Mouse (Mus musculus): ENCODE data around the gene Ncoa7. TPM values are rescaled to one million over a fixed set of nuclear protein-coding genes. Genes with fewer than 3 reads are reported as not detected.

Ncoa7 gene
- polyA plus RNA-seq, 1 experiment from 2014 or later: 22.7 TPM

DNA sequence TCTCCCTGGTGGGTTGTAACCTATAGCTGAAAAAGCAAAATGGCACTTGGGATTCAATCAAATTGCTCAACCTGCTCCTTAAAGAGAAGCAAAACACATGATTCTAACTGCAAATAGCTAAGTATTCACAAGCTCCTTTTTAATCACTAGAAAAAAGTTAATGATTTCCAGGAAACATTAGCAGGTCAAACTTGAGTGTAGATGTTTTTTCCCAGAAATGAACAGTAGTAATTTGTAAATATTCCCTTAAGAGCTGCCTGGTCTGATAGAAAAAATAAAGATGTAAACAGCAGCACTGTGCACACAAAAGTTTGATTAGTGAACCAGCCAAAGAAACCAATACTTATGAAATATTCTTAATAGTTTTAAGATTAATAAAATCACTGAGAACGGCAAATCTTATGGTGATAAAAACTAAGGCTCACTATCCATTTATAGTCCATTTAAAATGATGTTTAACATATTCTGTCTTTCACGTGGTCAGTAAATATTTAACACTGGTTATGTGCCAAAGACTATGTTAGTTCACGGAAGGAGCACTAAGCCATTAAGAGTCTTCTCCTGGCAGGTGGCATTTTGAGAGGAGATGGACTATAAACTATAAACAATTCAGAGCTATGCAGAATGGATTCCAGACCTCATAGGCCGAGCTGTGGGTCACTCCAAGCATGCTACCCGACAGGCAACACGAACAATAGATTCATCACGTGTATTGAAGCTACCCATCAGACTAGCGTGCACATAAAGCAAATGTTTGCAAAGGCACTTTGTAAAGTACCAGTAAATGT is 43.6 kb downstream of the Ncoa7 start:
- no peak overlapping the region for H3K9ac ChIP-seq (replicated peaks)
- no peak for ATAC-seq (ENCODE audit: low FRiP score)
- H3K27me3 ChIP-seq (replicated peaks): no peaks in the 10 kb centered on the region
- no peak overlapping the region for H3K4me2 ChIP-seq
- H3K4me1 ChIP-seq: 0 out of 2 replicates have a peak, but pooled peaks cover 3% of the 10 kb centered on the region
- 67% methylated on average over 8 of the region's 8 CpGs for WGBS
- no peaks in the 10 kb centered on the region for H3K36me3 ChIP-seq
- H3K4me3 ChIP-seq (replicated peaks): no peak overlapping the region
- no peak overlapping the region for H3K27ac ChIP-seq (replicated peaks)
- no peaks in the 10 kb centered on the region for H3K9me3 ChIP-seq (replicated peaks)

DNA sequence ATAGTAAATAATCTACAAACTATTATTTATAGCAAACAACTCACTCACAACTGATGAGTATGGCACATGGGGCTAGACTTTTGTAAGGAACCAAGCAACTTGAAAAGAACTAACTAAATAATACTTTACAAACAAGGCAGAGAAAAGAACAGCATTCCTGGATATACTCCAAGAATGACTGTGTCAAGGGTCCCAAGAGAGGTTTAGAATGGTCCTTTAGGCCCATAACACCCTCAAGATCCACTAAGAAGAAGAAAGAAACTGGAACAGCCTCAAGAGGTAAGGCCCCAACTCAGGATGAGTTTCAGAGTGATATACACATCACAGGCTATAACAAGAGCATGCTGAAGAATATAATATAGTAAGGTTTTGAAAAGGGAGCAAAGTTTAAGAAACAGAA is 47.1 kb downstream of the Ncoa7 start:
- H3K9me3 ChIP-seq (replicated peaks): no peaks in the 10 kb centered on the region
- H3K4me2 ChIP-seq: no peak overlapping the region
- H3K27me3 ChIP-seq (replicated peaks): no peaks in the 10 kb centered on the region
- H3K27ac ChIP-seq (replicated peaks): no peak overlapping the region
- H3K4me1 ChIP-seq: 0 out of 2 replicates have a peak, but pooled peaks cover 3% of the 10 kb centered on the region
- H3K9ac ChIP-seq (replicated peaks): no peak overlapping the region
- ATAC-seq (ENCODE audit: low FRiP score): no peak
- H3K4me3 ChIP-seq (replicated peaks): no peak overlapping the region
- 0 out of 2 replicates have a peak, but pooled peaks cover 3% of the 10 kb centered on the region for H3K36me3 ChIP-seq

DNA sequence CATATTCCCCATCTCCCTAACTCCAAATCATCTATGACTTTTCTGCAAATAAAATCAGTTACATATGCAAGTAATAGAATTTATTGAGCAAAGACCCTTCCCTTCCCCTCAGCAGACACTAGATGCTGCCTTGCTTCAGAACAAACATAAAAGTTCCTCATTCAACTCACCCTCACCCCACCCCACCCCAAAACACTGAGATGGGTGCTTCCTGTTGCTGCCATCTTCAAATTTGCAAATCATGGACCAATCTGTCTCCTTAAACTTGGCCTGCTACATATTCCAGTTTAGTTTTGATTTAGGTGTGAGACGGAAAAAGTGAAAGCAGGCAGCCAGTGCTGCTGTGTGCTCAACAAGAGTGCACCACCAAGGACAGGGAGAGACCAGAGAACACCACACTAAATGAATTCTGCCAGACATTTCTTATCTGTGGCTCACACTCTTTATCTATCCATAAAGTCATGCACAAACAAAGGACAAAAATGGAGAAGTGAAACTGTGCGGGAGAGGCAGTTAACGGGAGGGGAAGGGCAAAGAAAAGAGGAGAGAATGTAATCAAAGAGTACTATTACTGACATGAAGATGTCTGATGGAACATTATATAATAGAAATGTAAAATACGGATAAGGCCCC is 48.2 kb downstream of the Ncoa7 start:
- Histone ChIP-seq H3K27me3 (replicated peaks) (no peaks in the 10 kb centered on the region), H3K9ac (replicated peaks) (no peak overlapping the region), H3K4me2 (no peak overlapping the region), H3K27ac (replicated peaks) (no peak overlapping the region), H3K9me3 (replicated peaks) (no peaks in the 10 kb centered on the region), H3K4me1 (0 out of 2 replicates have a peak, but pooled peaks cover 3% of the 10 kb centered on the region), H3K4me3 (replicated peaks) (no peak overlapping the region), H3K36me3 (0 out of 2 replicates have a peak, but pooled peaks cover 3% of the 10 kb centered on the region)
- 79% methylated on average over 4 of the region's 4 CpGs for WGBS
- ATAC-seq (ENCODE audit: low FRiP score): no peak

DNA sequence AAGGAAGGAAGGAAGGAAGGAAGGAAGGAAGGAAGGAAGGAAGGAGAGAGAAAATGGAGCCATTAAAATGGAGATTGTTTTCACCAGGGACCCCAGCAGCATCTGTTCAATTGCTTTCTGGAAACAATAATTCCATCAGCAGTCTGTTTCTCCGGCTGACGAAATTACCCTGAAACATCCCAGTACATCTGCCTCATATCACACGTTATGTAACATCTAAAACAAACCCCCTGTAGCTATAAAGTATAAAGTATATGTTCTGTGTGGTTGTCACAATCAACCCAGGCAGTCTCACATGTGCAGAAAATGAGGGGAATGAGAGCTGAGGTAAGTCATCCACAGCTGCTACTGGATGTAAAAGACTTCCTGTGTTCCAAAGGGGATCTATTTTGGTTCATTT is 49.0 kb downstream of the Ncoa7 start:
- Histone ChIP-seq H3K9ac (replicated peaks) (no peak overlapping the region), H3K4me1 (0 out of 2 replicates have a peak, but pooled peaks cover 3% of the 10 kb centered on the region), H3K36me3 (0 out of 2 replicates have a peak, but pooled peaks cover 3% of the 10 kb centered on the region), H3K27ac (replicated peaks) (no peak overlapping the region), H3K4me3 (replicated peaks) (no peak overlapping the region), H3K9me3 (replicated peaks) (no peaks in the 10 kb centered on the region), H3K4me2 (no peak overlapping the region), H3K27me3 (replicated peaks) (no peaks in the 10 kb centered on the region)
- peak; percentile 49; the same call in 1 of the 2 replicates for ATAC-seq (ENCODE audit: low FRiP score)
- 25% methylated on average over 3 of the region's 3 CpGs for WGBS

DNA sequence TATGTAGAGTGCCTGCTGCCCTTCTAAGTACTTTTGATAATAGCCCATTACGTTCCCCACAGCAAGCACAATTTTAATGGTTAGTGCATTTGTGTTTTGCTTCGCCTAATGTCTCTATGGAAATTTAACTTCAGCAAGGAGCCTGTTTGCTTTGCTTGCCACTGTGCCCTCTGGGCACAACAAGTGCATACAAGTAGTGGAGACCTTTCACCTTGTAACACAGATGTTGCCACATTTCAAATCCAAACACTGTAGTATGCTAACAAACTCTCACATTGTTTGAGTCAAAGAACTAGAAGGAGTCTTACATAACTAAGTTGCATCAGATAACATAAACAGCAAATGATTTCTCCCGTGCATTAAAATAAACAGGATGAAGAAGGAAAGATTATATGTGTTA is 50.6 kb downstream of the Ncoa7 start:
- WGBS: 72% methylated on average over 3 of the region's 3 CpGs
- no peak overlapping the region for H3K27ac ChIP-seq (replicated peaks)
- no peaks in the 10 kb centered on the region for H3K9me3 ChIP-seq (replicated peaks)
- H3K4me3 ChIP-seq (replicated peaks): no peak overlapping the region
- H3K36me3 ChIP-seq: 0 out of 2 replicates have a peak, but pooled peaks cover 3% of the 10 kb centered on the region
- no peak for ATAC-seq (ENCODE audit: low FRiP score)
- H3K4me1 ChIP-seq: 0 out of 2 replicates have a peak, but pooled peaks cover 3% of the 10 kb centered on the region
- no peak overlapping the region for H3K4me2 ChIP-seq
- H3K9ac ChIP-seq (replicated peaks): no peak overlapping the region
- no peaks in the 10 kb centered on the region for H3K27me3 ChIP-seq (replicated peaks)

DNA sequence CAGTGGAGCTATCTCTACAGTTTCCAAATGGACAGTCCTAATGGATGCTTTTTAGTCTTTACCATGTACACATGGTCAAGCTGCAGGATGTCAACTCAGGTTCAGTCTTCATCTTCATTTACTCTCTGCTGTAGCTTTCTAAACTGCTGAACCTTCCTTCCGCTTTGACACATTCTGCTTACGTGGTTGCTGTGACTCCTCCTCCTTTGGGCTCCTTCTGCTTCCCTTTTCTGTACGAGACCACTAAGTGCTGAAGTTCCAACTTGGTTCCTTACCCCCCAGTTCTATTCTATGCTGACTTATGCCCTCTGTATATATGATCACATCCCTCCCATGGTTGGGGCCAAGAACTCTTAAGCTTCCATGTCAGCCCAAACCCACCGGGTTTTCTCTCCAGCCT is 51.5 kb downstream of the Ncoa7 start:
- 0 out of 2 replicates have a peak, but pooled peaks cover 3% of the 10 kb centered on the region for H3K4me1 ChIP-seq
- H3K36me3 ChIP-seq: 0 out of 2 replicates have a peak, but pooled peaks cover 3% of the 10 kb centered on the region
- no peaks in the 10 kb centered on the region for H3K9me3 ChIP-seq (replicated peaks)
- H3K9ac ChIP-seq (replicated peaks): no peak overlapping the region
- H3K27me3 ChIP-seq (replicated peaks): no peaks in the 10 kb centered on the region
- no peak for ATAC-seq (ENCODE audit: low FRiP score)
- H3K4me2 ChIP-seq: no peak overlapping the region
- no peak overlapping the region for H3K4me3 ChIP-seq (replicated peaks)
- WGBS: 92% methylated on average over 4 of the region's 4 CpGs
- no peak overlapping the region for H3K27ac ChIP-seq (replicated peaks)

DNA sequence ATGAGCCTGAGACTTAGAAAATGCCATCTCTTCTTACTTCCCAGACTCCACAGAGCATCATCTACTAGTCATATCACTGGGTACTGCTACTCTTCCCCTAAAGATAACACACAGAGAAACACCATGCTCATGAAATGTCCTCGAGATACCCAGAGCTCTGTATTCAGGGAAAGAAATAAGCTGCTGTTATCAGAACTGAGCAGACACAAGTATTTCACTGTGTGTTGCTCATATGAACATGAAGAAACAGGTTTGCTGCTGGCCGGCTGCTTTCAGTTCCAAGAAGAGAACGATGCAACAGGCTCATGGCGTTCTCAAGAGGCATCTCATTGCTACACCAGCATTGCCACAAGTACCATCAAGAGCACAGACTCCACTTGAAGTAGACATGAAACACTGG is 53.3 kb downstream of the Ncoa7 start:
- Histone ChIP-seq H3K4me2 (no peak overlapping the region), H3K27me3 (replicated peaks) (no peaks in the 10 kb centered on the region), H3K9me3 (replicated peaks) (no peaks in the 10 kb centered on the region), H3K9ac (replicated peaks) (no peak overlapping the region), H3K36me3 (0 out of 2 replicates have a peak, but pooled peaks cover 3% of the 10 kb centered on the region), H3K4me3 (replicated peaks) (no peak overlapping the region), H3K4me1 (0 out of 2 replicates have a peak, but pooled peaks cover 2% of the 10 kb centered on the region), H3K27ac (replicated peaks) (no peak overlapping the region)
- ATAC-seq (ENCODE audit: low FRiP score): no peak
- WGBS: 98% methylated on average over 4 of the region's 4 CpGs

DNA sequence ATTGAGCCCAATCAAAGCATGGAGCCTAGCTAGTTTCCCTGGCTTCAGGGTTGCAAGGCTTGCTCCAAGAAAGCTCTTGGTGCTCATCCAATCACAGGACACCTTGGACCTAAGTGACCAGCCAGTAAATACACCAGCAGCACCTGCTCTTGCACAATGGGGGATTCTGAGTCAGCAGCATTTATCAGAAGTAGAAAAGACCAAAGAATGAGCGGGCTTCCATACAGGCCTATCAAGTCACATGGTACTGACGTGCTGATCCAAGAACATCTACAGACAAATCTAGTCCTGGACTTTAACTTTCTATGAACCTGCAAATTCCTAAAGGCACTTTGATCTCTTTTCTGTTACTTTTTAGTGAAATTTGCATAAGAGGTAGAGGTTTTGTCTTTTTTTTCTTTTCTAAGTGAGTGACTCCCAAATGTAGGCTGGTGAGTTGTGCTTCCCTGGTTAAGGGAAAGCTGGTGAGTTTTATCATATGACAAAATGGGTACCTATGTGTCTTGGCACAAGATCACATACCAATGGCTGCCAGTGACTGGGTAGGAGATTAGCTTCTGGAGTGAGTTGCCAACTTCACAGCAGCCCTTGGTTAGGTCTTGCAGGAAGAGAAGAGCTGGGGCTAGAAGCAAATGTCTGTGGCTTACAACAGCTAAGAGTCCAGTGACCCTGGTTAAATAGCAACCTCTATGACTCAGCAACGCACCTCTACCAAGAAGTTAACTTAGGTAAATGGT is 57.7 kb downstream of the Ncoa7 start:
- H3K4me2 ChIP-seq: no peak overlapping the region
- H3K4me3 ChIP-seq (replicated peaks): no peak overlapping the region
- 93% methylated on average over 3 of the region's 3 CpGs for WGBS
- no peak for ATAC-seq (ENCODE audit: low FRiP score)
- no peak overlapping the region for H3K27ac ChIP-seq (replicated peaks)
- H3K4me1 ChIP-seq: no peaks in the 10 kb centered on the region
- H3K9me3 ChIP-seq (replicated peaks): no peaks in the 10 kb centered on the region
- no peaks in the 10 kb centered on the region for H3K27me3 ChIP-seq (replicated peaks)
- no peaks in the 10 kb centered on the region for H3K36me3 ChIP-seq
- H3K9ac ChIP-seq (replicated peaks): no peak overlapping the region

DNA sequence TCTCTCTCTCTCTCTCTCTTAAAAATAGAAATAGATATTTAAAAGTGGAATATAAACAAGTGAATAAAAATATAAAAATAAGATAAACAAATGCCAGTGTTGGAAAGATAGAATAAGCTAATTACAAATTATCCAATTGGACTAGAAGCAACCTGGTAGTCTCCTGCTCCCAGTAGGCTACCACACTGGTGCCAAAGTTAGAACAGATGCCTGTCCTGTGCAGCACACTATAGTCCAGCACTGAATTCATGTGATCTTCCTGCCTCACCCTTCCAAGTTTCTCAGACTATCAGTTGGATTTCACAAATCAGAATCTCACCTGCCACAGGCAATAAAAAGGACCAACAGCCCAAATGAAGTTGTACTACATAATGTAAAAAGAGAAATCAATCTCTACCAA is 59.9 kb downstream of the Ncoa7 start:
- Histone ChIP-seq H3K9me3 (replicated peaks) (no peaks in the 10 kb centered on the region), H3K4me2 (no peak overlapping the region), H3K27ac (replicated peaks) (no peak overlapping the region), H3K27me3 (replicated peaks) (no peaks in the 10 kb centered on the region), H3K4me1 (no peaks in the 10 kb centered on the region), H3K9ac (replicated peaks) (no peak overlapping the region), H3K4me3 (replicated peaks) (no peak overlapping the region), H3K36me3 (no peaks in the 10 kb centered on the region)
- no peak for ATAC-seq (ENCODE audit: low FRiP score)

DNA sequence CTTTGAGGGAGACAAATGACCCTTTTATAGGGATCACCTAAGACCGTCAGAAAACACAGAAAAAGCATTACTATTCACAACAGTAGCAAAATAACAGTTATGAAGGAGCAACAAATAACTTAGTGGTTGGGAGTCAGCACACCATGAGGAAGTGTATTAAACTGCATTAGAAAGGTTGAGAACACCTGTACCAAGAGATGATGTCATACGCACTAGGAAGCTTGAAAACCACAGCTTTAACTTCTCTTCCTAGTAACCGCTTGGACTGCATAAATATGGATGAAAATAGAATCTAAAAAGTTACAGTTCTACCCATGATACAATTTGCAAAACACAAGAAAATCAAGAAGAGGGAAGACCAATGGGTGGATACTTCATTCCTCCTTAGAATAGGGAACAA is 64.7 kb downstream of the Ncoa7 start:
- Histone ChIP-seq H3K9me3 (replicated peaks) (no peaks in the 10 kb centered on the region), H3K4me2 (no peak overlapping the region), H3K27me3 (replicated peaks) (no peaks in the 10 kb centered on the region), H3K36me3 (no peaks in the 10 kb centered on the region), H3K9ac (replicated peaks) (no peak overlapping the region), H3K4me3 (replicated peaks) (no peak overlapping the region), H3K4me1 (no peaks in the 10 kb centered on the region), H3K27ac (replicated peaks) (no peak overlapping the region)
- WGBS: 92% methylated on average over 3 of the region's 3 CpGs
- ATAC-seq (ENCODE audit: low FRiP score): no peak

DNA sequence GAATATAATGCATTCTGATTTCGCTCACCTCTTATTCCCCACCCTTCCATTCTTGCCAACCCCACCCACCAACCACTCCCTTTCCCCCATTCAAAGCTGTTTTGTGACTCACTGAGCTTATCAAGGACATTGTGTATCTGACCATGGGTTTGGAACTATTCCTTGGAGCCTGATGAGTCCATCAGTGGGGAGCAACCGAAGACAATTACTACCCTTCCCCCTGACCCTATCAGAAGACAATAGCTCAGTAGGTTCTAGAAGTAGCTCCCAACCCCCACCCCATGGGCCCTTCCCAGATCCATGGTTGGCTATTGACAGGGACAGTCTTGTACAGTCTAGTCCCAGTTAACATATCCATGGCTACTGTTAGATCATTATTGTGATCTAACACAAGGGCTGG is 65.8 kb downstream of the Ncoa7 start:
- H3K27me3 ChIP-seq (replicated peaks): no peaks in the 10 kb centered on the region
- no peaks in the 10 kb centered on the region for H3K36me3 ChIP-seq
- H3K9me3 ChIP-seq (replicated peaks): no peaks in the 10 kb centered on the region
- no peak overlapping the region for H3K4me2 ChIP-seq
- ATAC-seq (ENCODE audit: low FRiP score): no peak
- H3K4me1 ChIP-seq: no peaks in the 10 kb centered on the region
- WGBS: 96% methylated on average over 2 of the region's 2 CpGs
- no peak overlapping the region for H3K4me3 ChIP-seq (replicated peaks)
- no peak overlapping the region for H3K9ac ChIP-seq (replicated peaks)
- no peak overlapping the region for H3K27ac ChIP-seq (replicated peaks)
